Mouse (Mus musculus) left cerebral cortex, adult 9 months (tissue): ENCODE results near the gene Ccsap.
"Not testable (repeated sequence)": the region's sequence is repeated elsewhere in the genome, so short reads cannot be mapped to it uniquely, and the experiment has no call there.

Experiments used
- DNase-seq, 2 experiments: peaks; one replicate each; pipeline ENCODE4 v3.0.0; 2022; ENCODE audit warnings: low spot score in 2 of 2

Ccsap gene

GRCm38 (mm10) chr8:123838496-123838895 lies 21.5 kb downstream of the Ccsap start:
- DNase-seq = no peak

GRCm38 (mm10) chr8:123836354-123836753 lies 23.7 kb downstream of the Ccsap start:
- peak in 1 of 2 experiments; percentile 73 for DNase-seq

- peak in 1 of 2 experiments; percentile 78 for DNase-seq
These were observed 24.6 kb downstream of the Ccsap start for GRCm38 (mm10) chr8:123835451-123835850.

DNA sequence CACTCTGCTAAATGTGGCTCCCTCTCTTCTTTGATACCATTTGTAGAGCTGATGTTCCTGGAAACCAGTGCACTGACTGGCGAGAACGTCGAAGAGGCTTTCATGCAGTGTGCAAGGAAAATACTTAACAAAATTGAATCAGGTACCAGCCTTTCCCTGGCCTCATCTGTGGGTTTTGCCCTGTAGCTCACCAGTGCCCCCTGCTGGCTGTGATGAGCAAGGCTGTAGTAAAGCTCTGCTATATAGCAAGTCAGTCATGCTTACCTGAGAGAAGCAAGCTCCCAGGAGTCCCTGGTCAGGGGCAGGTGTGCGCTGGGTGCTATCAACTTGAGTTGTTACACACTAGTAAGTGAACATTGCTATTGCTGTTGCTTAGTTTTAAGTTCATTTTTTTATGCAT lies 27.3 kb downstream of the Ccsap start:
- no peak for DNase-seq

GRCm38 (mm10) chr8:123827523-123827922 lies 32.5 kb downstream of the Ccsap start:
- no peak for DNase-seq

- DNase-seq = no peak
These were observed 33.3 kb downstream of the Ccsap start for GRCm38 (mm10) chr8:123826758-123827157.

DNA sequence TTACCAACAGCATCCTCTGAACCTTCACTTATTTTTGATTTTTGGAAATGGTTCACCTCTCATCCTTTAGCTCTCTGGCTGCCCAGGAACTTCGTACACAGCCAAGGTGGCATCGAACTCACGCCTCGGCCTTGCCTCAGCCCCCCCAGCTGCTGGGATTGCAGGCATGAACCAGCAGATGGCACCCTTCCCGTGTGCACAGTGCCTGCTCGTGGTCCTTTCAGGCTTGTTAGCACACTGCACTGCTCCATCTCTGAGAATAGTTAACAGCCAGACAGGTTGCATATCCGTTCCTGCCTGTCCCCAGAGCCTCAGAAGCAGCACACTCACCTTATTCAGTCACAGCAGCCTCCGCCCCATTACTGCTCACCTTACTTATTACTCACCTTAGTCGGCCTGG lies 34.0 kb downstream of the Ccsap start:
- no peak for DNase-seq

DNA sequence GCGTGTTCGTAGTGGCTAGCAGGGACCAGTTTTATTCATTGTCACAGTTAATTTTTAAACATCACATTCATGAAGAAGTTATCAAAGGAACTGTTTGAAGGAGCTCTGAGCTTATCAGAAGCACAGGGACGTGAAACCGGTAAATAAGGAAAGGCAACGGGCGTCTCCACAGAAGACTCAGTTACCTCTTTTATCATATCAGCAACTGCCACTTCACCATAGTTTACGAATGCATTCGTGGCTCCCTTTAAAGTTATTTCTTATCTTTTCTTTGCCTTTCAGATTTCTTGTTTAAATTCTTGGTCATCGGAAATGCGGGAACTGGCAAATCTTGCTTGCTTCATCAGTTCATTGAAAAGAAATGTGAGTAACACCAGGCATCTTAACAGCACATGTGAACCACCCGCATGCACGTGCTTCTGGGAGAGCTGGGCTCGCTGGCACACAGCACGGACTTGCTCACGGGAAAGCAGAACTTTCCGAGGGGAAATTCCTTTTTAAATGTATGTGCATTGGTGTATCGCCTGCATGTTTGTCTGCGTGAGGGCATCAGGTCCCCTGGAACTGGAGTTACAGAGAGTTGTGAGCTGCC lies 36.4 kb downstream of the Ccsap start:
- DNase-seq = no peak

DNA sequence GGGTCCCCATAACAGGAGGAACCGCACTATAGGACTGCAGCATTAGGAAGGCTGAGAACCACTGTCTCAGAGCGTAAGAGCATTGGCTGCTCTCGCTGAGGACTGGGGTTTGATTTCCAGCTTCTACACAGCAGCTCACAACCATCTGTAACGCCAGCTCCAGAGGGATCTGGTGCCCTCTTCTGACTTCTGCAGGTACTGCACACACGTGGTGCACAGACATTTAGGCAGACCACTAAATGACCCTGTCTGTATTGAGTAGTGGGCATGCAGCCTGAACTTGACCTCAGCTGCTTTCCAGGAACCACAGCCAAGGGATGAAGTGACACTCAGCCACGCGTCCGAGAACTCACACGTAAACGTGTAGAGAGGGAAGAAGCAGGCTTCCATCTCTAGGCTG lies 36.9 kb downstream of the Ccsap start:
- no peak for DNase-seq

DNA sequence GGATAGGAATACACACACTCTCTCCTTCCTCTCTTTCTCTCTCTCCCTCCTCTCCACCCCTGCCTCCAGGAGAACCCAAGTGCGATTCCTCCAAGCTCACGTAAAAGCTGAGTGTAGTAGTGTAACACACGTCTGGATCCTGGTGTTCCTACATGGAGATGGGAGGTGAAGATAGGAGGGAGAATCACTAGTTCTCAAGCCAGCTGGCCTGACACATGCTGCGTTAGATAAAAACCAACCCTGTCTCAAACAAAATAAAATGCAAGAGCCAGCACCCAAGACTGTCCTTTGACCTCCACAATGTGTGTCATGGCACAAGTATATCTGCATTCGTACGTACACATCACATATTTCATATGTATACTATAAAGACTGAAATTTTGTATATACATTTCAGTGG lies 39.2 kb downstream of the Ccsap start:
- no peak for DNase-seq

- DNase-seq = no peak
These were observed 40.1 kb downstream of the Ccsap start for GRCm38 (mm10) chr8:123819683-123820610.

- DNase-seq = no peak
These were observed 42.3 kb downstream of the Ccsap start for GRCm38 (mm10) chr8:123817747-123818146.

GRCm38 (mm10) chr8:123816939-123817338 lies 43.1 kb downstream of the Ccsap start:
- DNase-seq = no peak

DNA sequence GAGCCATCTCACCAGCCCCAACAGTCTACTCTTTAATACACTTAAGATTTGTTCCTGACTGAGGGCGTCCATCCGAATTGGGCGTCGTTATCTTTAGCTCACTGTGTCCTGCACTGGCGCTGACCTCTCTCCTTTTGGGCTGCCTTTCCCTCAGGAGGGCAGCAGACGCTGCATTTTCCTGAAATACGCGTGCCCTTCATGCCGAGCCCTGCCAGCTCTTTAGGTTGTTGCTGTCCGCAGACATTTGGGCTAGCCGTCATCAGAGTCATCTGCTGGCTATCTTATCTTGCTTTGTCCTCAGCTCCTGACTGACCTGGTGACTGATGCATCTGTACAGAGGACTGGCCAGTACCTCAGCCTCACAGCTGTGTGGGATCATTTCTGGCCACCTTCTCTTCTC lies 44.7 kb downstream of the Ccsap start:
- no peak for DNase-seq

GRCm38 (mm10) chr8:123813892-123814266 lies 46.1 kb downstream of the Ccsap start:
- no peak for DNase-seq

GRCm38 (mm10) chr8:123813173-123813891 lies 46.7 kb downstream of the Ccsap start:
- DNase-seq = no peak

- DNase-seq = no peak
These were observed 47.8 kb downstream of the Ccsap start for GRCm38 (mm10) chr8:123812227-123812626.

GRCm38 (mm10) chr8:123809342-123809741 lies 50.7 kb downstream of the Ccsap start:
- not testable (repeated sequence) for DNase-seq

DNA sequence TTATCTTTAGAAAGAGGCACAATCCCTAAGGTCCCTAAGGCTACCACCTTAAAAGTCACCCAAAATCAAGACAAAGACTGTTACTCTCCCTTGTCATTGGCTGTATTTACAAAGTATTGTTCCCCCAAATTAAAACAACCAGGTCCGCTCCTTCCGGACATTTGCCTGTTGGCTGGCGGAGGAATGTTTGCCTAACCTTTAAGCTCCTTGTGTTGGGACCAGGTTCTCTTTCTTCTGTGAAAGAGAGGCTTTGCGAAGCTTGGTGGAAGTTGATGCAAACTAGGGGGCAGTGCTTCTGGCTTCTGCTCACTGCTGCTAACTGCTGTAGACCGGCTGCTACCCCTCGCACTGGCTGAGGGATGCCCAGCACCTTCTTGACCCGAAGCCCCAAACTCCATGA lies 51.3 kb downstream of the Ccsap start:
- DNase-seq = no peak

- DNase-seq = no peak
These were observed 52.0 kb downstream of the Ccsap start for GRCm38 (mm10) chr8:123807852-123808573.

GRCm38 (mm10) chr8:123807024-123807431 lies 53.0 kb downstream of the Ccsap start:
- DNase-seq = no peak

GRCm38 (mm10) chr8:123806374-123806935 lies 53.6 kb downstream of the Ccsap start:
- no peak for DNase-seq
